Mouse (Mus musculus) MEL (cell line): Measurements from ENCODE around the gene E2f3. TPM values are rescaled to one million over a fixed set of nuclear protein-coding genes. Genes with fewer than 3 reads are reported as not detected.

Experiments used
- DNase-seq: peaks from one replicate; pipeline ENCODE4 v3.0.0; 2011; ENCODE audit warnings: low read depth, low spot score
- H3K27ac ChIP-seq: 2 replicates; pipeline ENCODE4 v1.5.1; 2012; ENCODE audit warnings: low read depth, mild to moderate bottlenecking, control low read depth, low read length, moderate library complexity; ENCODE audit not compliant: control insufficient read depth
- H3K27me3 ChIP-seq, 2 experiments: fragments of 150-350 bp in 1 of 2; sonication (generic) in 1 of 2; 2 replicates each; pipeline ENCODE4 v1.6.1; 2012; ENCODE audit warnings: low read length in 2 of 2, mild to moderate bottlenecking in 2 of 2, improper control_type of control experiment in 1 of 2, moderate library complexity in 1 of 2; ENCODE audit not compliant: insufficient read depth in 2 of 2, control insufficient read depth in 1 of 2
- H3K36me3 ChIP-seq, 2 experiments: 2 replicates each; pipeline ENCODE4 v1.6.1; 2012 to 2014; ENCODE audit warnings: low read length in 2 of 2, improper control_type of control experiment in 1 of 2, inconsistent platforms in 1 of 2, mild to moderate bottlenecking in 1 of 2; ENCODE audit not compliant: insufficient read depth in 2 of 2, control insufficient read depth in 1 of 2
- H3K4me1 ChIP-seq, 2 experiments: fragments of 150-350 bp in 1 of 2; sonication (generic) in 1 of 2; 2 replicates each; pipeline ENCODE4 v1.6.1; 2012; ENCODE audit warnings: low read length in 2 of 2, improper control_type of control experiment in 1 of 2, mild to moderate bottlenecking in 1 of 2; ENCODE audit not compliant: insufficient read depth in 2 of 2, control insufficient read depth in 1 of 2
- H3K4me3 ChIP-seq, 2 experiments: fragments of 150-350 bp in 1 of 2; sonication (generic) in 1 of 2; 2 replicates each; pipeline ENCODE4 v1.5.1; 2012; ENCODE audit warnings: low read depth in 2 of 2, low read length in 2 of 2, mild to moderate bottlenecking in 2 of 2, moderate library complexity in 2 of 2, control low read depth in 1 of 2, improper control_type of control experiment in 1 of 2; ENCODE audit not compliant: control insufficient read depth in 1 of 2, insufficient read depth in 1 of 2
- H3K79me2 ChIP-seq: 2 replicates; pipeline ENCODE4 v1.6.1; 2012; ENCODE audit warnings: mild to moderate bottlenecking, low read length, moderate library complexity; ENCODE audit not compliant: control insufficient read depth, poor library complexity, insufficient read depth
- H3K9ac ChIP-seq: 2 replicates; pipeline ENCODE4 v1.6.1; 2012; ENCODE audit warnings: low read depth, mild to moderate bottlenecking, control low read depth, low read length, moderate library complexity; ENCODE audit not compliant: control insufficient read depth, poor library complexity, severe bottlenecking
- H3K9me3 ChIP-seq: fragments of 150-350 bp; sonication (generic); replicated peaks from 2 replicates; pipeline ENCODE4 v1.6.1; 2012; ENCODE audit warnings: mild to moderate bottlenecking, low read length, improper control_type of control experiment, moderate library complexity; ENCODE audit not compliant: insufficient read depth
- BHLHE40 ChIP-seq: IDR thresholded peaks from 2 replicates; pipeline ENCODE4 v1.6.1; 2012; ENCODE audit warnings: low read depth, mild to moderate bottlenecking, inconsistent platforms, low read length, improper control_type of control experiment, borderline replicate concordance
- CHD1 ChIP-seq: IDR thresholded peaks from 2 replicates; pipeline ENCODE4 v1.6.1; 2012; ENCODE audit warnings: low read depth, mild to moderate bottlenecking, inconsistent platforms, low read length, improper control_type of control experiment
- CHD2 ChIP-seq: IDR thresholded peaks from 2 replicates; pipeline ENCODE4 v1.6.1; 2011; ENCODE audit warnings: low read length, improper control_type of control experiment
- E2F4 ChIP-seq: IDR thresholded peaks from 2 replicates; pipeline ENCODE4 v1.6.1; 2011; ENCODE audit warnings: low read depth, low read length, improper control_type of control experiment, borderline replicate concordance
- ELF1 ChIP-seq: IDR thresholded peaks from 2 replicates; pipeline ENCODE4 v1.6.1; 2014; ENCODE audit warnings: low read depth, mild to moderate bottlenecking, inconsistent platforms, low read length, improper control_type of control experiment, moderate library complexity
- EP300 ChIP-seq, 2 experiments: IDR thresholded peaks; 2 replicates each; pipeline ENCODE4 v1.6.1; 2011; ENCODE audit warnings: improper control_type of control experiment in 2 of 2, low read length in 2 of 2, low read depth in 1 of 2, mild to moderate bottlenecking in 1 of 2
- ETS1 ChIP-seq: IDR thresholded peaks from 2 replicates; pipeline ENCODE4 v1.6.1; 2012; ENCODE audit warnings: low read depth, mild to moderate bottlenecking, inconsistent platforms, low read length, improper control_type of control experiment, moderate library complexity
- GABPA ChIP-seq: IDR thresholded peaks from 2 replicates; pipeline ENCODE4 v1.6.1; 2012; ENCODE audit warnings: low read depth, mild to moderate bottlenecking, inconsistent platforms, low read length, improper control_type of control experiment, moderate library complexity
- GATA1 ChIP-seq: IDR thresholded peaks from 2 replicates; pipeline ENCODE4 v1.6.1; 2011; ENCODE audit warnings: low read depth, low read length, improper control_type of control experiment
- HCFC1 ChIP-seq: IDR thresholded peaks from 2 replicates; pipeline ENCODE4 v1.6.1; 2012; ENCODE audit warnings: low read depth, mild to moderate bottlenecking, inconsistent platforms, low read length, improper control_type of control experiment, moderate library complexity
- JUND ChIP-seq: IDR thresholded peaks from 2 replicates; pipeline ENCODE4 v1.6.1; 2011; ENCODE audit warnings: low read depth, mild to moderate bottlenecking, improper control_type of control experiment, low read length
- KAT2A ChIP-seq: conservative IDR thresholded peaks from 2 replicates; pipeline ENCODE4 v1.6.1; 2012; ENCODE audit warnings: low read depth, low read length, improper control_type of control experiment, inconsistent platforms
- MAFK ChIP-seq: IDR thresholded peaks from 2 replicates; pipeline ENCODE4 v1.6.1; 2011; ENCODE audit warnings: low read depth, mild to moderate bottlenecking, low read length, improper control_type of control experiment, borderline replicate concordance
- MAX ChIP-seq: IDR thresholded peaks from 2 replicates; pipeline ENCODE4 v1.6.1; 2011; ENCODE audit warnings: low read length, improper control_type of control experiment
- MAZ ChIP-seq: IDR thresholded peaks from 2 replicates; pipeline ENCODE4 v1.6.1; 2012; ENCODE audit warnings: low read depth, mild to moderate bottlenecking, inconsistent platforms, low read length, improper control_type of control experiment
- MEF2A ChIP-seq: IDR thresholded peaks from 2 replicates; pipeline ENCODE4 v1.6.1; 2014; ENCODE audit warnings: low read depth, mild to moderate bottlenecking, inconsistent platforms, low read length, improper control_type of control experiment; ENCODE audit not compliant: poor library complexity, insufficient replicate concordance, severe bottlenecking; ENCODE audit errors: extremely low read depth
- MYB ChIP-seq: IDR thresholded peaks from 2 replicates; pipeline ENCODE4 v1.6.1; 2011; ENCODE audit warnings: mild to moderate bottlenecking, low read depth, low read length, improper control_type of control experiment
- MYC ChIP-seq: IDR thresholded peaks from 2 replicates; pipeline ENCODE4 v1.6.1; 2011; ENCODE audit warnings: low read depth, mild to moderate bottlenecking, low read length, improper control_type of control experiment, moderate library complexity
- NELFE ChIP-seq: IDR thresholded peaks from 2 replicates; pipeline ENCODE4 v1.6.1; 2011; ENCODE audit warnings: low read depth, low read length, improper control_type of control experiment
- NRF1 ChIP-seq: IDR thresholded peaks from 2 replicates; pipeline ENCODE4 v1.6.1; 2014; ENCODE audit warnings: low read depth, mild to moderate bottlenecking, inconsistent platforms, low read length, improper control_type of control experiment, moderate library complexity; ENCODE audit not compliant: poor library complexity, insufficient read depth, severe bottlenecking
- POLR2A ChIP-seq, 2 experiments: IDR thresholded peaks; 2 replicates each; pipeline ENCODE4 v1.6.1; 2011 to 2012; ENCODE audit warnings: low read length in 2 of 2, mild to moderate bottlenecking in 2 of 2, control low read depth in 1 of 2, improper control_type of control experiment in 1 of 2, low read depth in 1 of 2, moderate library complexity in 1 of 2; ENCODE audit not compliant: control insufficient read depth in 1 of 2, insufficient read depth in 1 of 2, poor library complexity in 1 of 2
- POLR2AphosphoS2 ChIP-seq: IDR thresholded peaks from 2 replicates; pipeline ENCODE4 v1.6.1; 2011; ENCODE audit warnings: low read length, improper control_type of control experiment
- POLR2AphosphoS5 ChIP-seq: IDR thresholded peaks from 2 replicates; pipeline ENCODE4 v1.6.1; 2012; ENCODE audit warnings: low read depth, borderline replicate concordance, mild to moderate bottlenecking, inconsistent platforms, low read length, moderate library complexity, mixed read lengths
- RAD21 ChIP-seq: IDR thresholded peaks from 2 replicates; pipeline ENCODE4 v1.6.1; 2011; ENCODE audit warnings: mild to moderate bottlenecking, low read depth, low read length, improper control_type of control experiment
- RCOR1 ChIP-seq: IDR thresholded peaks from 2 replicates; pipeline ENCODE4 v1.6.1; 2012; ENCODE audit warnings: low read depth, mild to moderate bottlenecking, inconsistent platforms, low read length, improper control_type of control experiment
- SIN3A ChIP-seq: IDR thresholded peaks from 2 replicates; pipeline ENCODE4 v1.6.1; 2012; ENCODE audit warnings: low read length, improper control_type of control experiment, inconsistent platforms
- SMC3 ChIP-seq: IDR thresholded peaks from 2 replicates; pipeline ENCODE4 v1.6.1; 2011; ENCODE audit warnings: low read depth, low read length, improper control_type of control experiment
- TAL1 ChIP-seq: IDR thresholded peaks from 2 replicates; pipeline ENCODE4 v1.6.1; 2012; ENCODE audit warnings: mild to moderate bottlenecking, inconsistent platforms, low read length, moderate library complexity, mixed read lengths
- TBP ChIP-seq: IDR thresholded peaks from 2 replicates; pipeline ENCODE4 v1.8.0; 2011; ENCODE audit warnings: low read depth, low read length, improper control_type of control experiment
- TCF12 ChIP-seq: IDR thresholded peaks from 2 replicates; pipeline ENCODE4 v1.6.1; 2014; ENCODE audit warnings: low read depth, mild to moderate bottlenecking, inconsistent platforms, low read length, improper control_type of control experiment, moderate library complexity
- USF1 ChIP-seq: IDR thresholded peaks from 2 replicates; pipeline ENCODE4 v1.6.1; 2014; ENCODE audit warnings: low read depth, mild to moderate bottlenecking, inconsistent platforms, low read length, improper control_type of control experiment, moderate library complexity
- USF2 ChIP-seq, 2 experiments: IDR thresholded peaks; 2 replicates each; pipeline ENCODE4 v1.6.1; 2011 to 2012; ENCODE audit warnings: improper control_type of control experiment in 2 of 2, low read length in 2 of 2, borderline replicate concordance in 1 of 2, inconsistent platforms in 1 of 2, low read depth in 1 of 2, mild to moderate bottlenecking in 1 of 2; ENCODE audit not compliant: insufficient read depth in 1 of 2
- ZC3H11A ChIP-seq: IDR thresholded peaks from 2 replicates; pipeline ENCODE4 v1.6.1; 2012; ENCODE audit warnings: low read depth, mild to moderate bottlenecking, inconsistent platforms, low read length, improper control_type of control experiment
- ZKSCAN1 ChIP-seq: IDR thresholded peaks from 2 replicates; pipeline ENCODE4 v1.6.1; 2012; ENCODE audit warnings: low read depth, mild to moderate bottlenecking, inconsistent platforms, low read length, improper control_type of control experiment, moderate library complexity
- ZMIZ1 ChIP-seq: IDR thresholded peaks from 2 replicates; pipeline ENCODE4 v1.6.1; 2012; ENCODE audit warnings: low read depth, mild to moderate bottlenecking, inconsistent platforms, low read length, improper control_type of control experiment, moderate library complexity
- ZNF384 ChIP-seq: IDR thresholded peaks from 2 replicates; pipeline ENCODE4 v1.6.1; 2012; ENCODE audit warnings: low read depth, mild to moderate bottlenecking, inconsistent platforms, low read length, improper control_type of control experiment
- polyA plus RNA-seq, 2 experiments: library from polyadenylated mRNA; stranded (reverse) in 1 of 2; unstranded in 1 of 2; fragments of >175 nt in 1 of 2; fragments of >200 nt in 1 of 2; gene quantifications; 2 replicates each; pipeline versions ENCODE4 v1.2.1 to v1.2.4; 2012; ENCODE audit warnings: low replicate concordance in 2 of 2, low read depth in 1 of 2; ENCODE audit not compliant: insufficient read length in 2 of 2, insufficient read depth in 1 of 2, missing spikeins in 1 of 2
- total RNA-seq: library from RNA; depleted of rRNA; stranded (reverse); fragments of 300-350 nt; gene quantifications from 2 replicates; pipeline ENCODE4 v1.2.3, GENCODE M21; 2012

Gene E2f3
- total and polyA plus RNA-seq, 3 experiments: 12.8 to 20.0 TPM; not detected in 1

DNA sequence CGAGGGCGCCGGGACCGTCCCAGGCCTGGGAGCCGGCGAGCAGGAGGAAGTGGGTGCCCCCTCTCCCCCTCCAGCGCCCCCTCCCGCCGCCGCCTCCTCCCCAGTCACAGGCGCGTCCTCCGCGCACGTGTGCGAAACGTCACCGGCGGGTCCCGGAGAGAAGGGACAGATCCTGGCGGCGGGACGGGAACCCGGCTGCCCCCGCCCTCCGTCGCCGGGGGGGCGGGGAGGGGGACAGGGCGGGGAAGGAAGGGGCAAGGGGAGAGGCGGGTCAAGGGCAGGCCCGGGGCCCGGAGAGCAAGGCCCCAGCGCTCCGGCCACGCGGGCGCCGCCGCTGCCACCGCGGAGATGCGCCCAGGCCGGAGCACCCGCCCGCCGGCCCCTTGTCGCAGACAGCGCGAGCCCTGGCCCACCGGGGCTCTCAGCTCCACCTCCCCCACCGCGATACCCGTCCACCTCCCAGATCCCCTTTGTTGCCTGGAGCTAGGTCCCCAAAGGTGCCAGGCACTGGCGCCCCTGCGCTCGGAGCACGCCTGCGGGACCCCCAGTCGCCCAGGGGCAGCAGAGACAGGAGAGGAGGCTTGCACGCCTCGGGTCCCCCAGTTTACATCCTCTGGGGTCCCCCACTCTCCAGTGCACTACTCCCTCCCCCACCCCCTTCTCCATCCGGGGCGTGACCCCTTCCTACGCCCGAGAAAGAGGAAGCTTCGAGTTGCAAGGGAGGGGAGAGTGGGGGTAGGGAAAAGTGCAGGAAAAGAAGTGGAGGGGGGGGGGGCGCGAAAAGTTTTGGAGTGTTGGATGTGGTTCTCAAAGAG lies 1.4 kb downstream of the E2f3 start:
- Histone ChIP-seq H3K9ac (peak overlapping the region; percentile 100), H3K4me3 (peak overlapping the region; percentile 96 to 99), H3K4me1 (peaks cover 15 to 21% of the 10 kb centered on the region in 2 experiments), H3K36me3 (peaks cover 0 to 28% of the 10 kb centered on the region in 2 experiments), H3K9me3 (no peaks in the 10 kb centered on the region), H3K27ac (peak overlapping the region; percentile 96), H3K79me2 (peaks cover 58% of the 10 kb centered on the region), H3K27me3 (no peaks in the 10 kb centered on the region)
- DNase-seq: peak; percentile 93
- TF ChIP-seq EP300 (IDR thresholded peaks at IDR 0.05; ENCODE audit: low read depth in 1 of 2, low read length in 2 of 2) (peak in 1 of 2 experiments; percentile 76; a peak in 2 of 4 replicates), ZMIZ1 (peak; percentile 71; the same call in 1 of the 2 replicates), TAL1 (no peak), RCOR1 (no peak), SIN3A (peak; percentile 65), USF2 (IDR thresholded peaks at IDR 0.05; ENCODE audit: borderline replicate concordance in 1 of 2, insufficient read depth in 1 of 2, low read depth in 1 of 2, low read length in 2 of 2) (no peak), KAT2A (peak; percentile 58; the same call in 1 of the 2 replicates), GATA1 (no peak), ZKSCAN1 (no peak), TBP (peak; percentile 37; the same call in 1 of the 2 replicates), RAD21 (no peak), SMC3 (no peak), GABPA (no peak), MAFK (no peak), E2F4 (no peak), CHD1 (no peak), MAZ (peak; percentile 94), POLR2AphosphoS2 (peak; percentile 63), POLR2AphosphoS5 (no peak), TCF12 (peak; percentile 56), ETS1 (peak; percentile 72), ELF1 (peak; percentile 52), MEF2A (no peak), HCFC1 (peak; percentile 80), MAX (peak; percentile 63; the same call in 1 of the 2 replicates), ZC3H11A (no peak), MYB (0 out of 2 replicates have a peak, but pooled peaks have one; percentile 10), USF1 (peak; percentile 85), ZNF384 (no peak), MYC (no peak), CHD2 (peak; percentile 77), JUND (no peak), NRF1 (no peak), NELFE (peak; percentile 58), POLR2A (IDR thresholded peaks at IDR 0.05; ENCODE audit: control insufficient read depth in 1 of 2, insufficient read depth in 1 of 2, low read depth in 1 of 2, low read length in 2 of 2, poor library complexity in 1 of 2) (peak; percentile 53 to 58; a peak in 2 of 4 replicates), BHLHE40 (peak; percentile 89)
